Mouse (Mus musculus): ENCODE data around the gene Hexim2.

GRCm38 (mm10) chr11:103140763-103141100 lies 8.5 kb downstream of the Hexim2 start:
- TF ChIP-seq POLR2A (IDR thresholded peaks at IDR 0.05; ENCODE audit: borderline replicate concordance, low read depth, low read length) (no peak), CTCF (IDR thresholded peaks at IDR 0.05; ENCODE audit: low read depth, low read length) (no peak)

Measured in bone marrow macrophage, adult 2 months (primary cell).